Mouse (Mus musculus) neutrophil, adult 65 days (primary cell): ENCODE data around the gene Haus6. TPM values are rescaled to one million over a fixed set of nuclear protein-coding genes. Genes with fewer than 3 reads are reported as not detected.

Experiments used
- total RNA-seq: library from RNA; stranded (reverse); gene quantifications from 2 replicates; pipeline ENCODE4 v1.2.4, GENCODE M21; 2023

The Haus6 gene
- total RNA-seq = 5.4 and 14.4 TPM in 2 replicates

GRCm38 (mm10) chr4:86611524-86612288 is at the start of gene Haus6:
TSS of gene Haus6 (minus strand) at chr4:86612055.

GRCm38 (mm10) chr4:86575283-86575983 is 36.4 kb downstream of the Haus6 start, which contains the start of gene Rraga:
TSS of gene Rraga (plus strand) at chr4:86575668.

GRCm38 (mm10) chr4:86558228-86558627 is 53.6 kb downstream of the Haus6 start, which contains the start of gene Saxo1:
TSS of gene Saxo1 (minus strand) at chr4:86558328.

Other genes starting within 250 kb of the Haus6 start
- gene Saxo1, start 53.7 kb downstream of the Haus6 start, total RNA-seq = not detected in 2 replicates
- gene Rraga, start 36.4 kb downstream of the Haus6 start, total RNA-seq = 38.6 and 39.9 TPM in 2 replicates
- gene Plin2, start 58.0 kb upstream of the Haus6 start, total RNA-seq = 208 and 243 TPM in 2 replicates
- 9.7 and 13.6 TPM in 2 replicates for gene Dennd4c, start 136.5 kb upstream of the Haus6 start, total RNA-seq
- gene Rps6, start 245.4 kb upstream of the Haus6 start, total RNA-seq = 422 and 506 TPM in 2 replicates